Mouse (Mus musculus): Measurements from ENCODE around the gene Htr6.

DNA sequence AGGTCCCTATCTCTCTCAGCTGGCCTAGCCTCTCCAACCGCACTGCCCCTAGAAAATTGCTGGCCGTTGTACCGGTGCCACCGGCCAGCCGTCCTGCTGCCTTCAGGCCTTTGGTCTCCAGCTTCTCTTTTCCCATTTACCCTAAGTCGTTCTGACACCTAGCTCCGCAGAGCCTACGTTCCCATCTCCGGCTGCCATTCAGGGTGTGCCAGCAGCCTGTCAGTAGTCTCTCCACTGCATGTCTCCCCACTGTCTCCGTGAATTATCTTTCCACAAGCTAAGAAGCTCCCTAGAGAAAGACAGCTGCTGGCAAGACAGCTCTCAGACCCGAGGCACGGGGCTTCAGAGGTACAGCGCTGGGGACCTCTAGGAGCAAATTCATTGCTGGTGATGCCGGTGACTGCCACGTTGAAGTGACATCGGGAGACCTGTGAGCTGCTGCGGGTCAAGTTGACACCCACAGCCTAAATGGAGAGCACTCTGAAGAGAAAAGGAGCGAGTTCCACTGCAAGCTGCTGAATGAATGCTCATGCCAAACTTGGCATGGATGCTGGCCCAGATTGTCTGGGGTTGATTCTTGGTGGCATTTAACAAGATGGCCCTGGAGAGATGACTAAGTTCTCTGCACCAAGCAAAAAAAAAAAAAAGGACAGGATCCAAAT is 6.0 kb upstream of the Htr6 start:
- TF ChIP-seq POLR2A (IDR thresholded peaks at IDR 0.05; ENCODE audit: borderline replicate concordance, extremely low read depth, low read depth, low read length) (no peak), CTCF (IDR thresholded peaks at IDR 0.05; ENCODE audit: insufficient read depth, low read length) (no peak)
